Mouse (Mus musculus) E14TG2a.4 (cell line): ENCODE measurements around the gene Tmem201.

Experiments used
- H3K27me3 ChIP-seq: 2 replicates; pipeline ENCODE4 v1.6.1; 2014; ENCODE audit warnings: low read length, control low read depth; ENCODE audit not compliant: insufficient read depth
- H3K36me3 ChIP-seq: 2 replicates; pipeline ENCODE4 v1.6.1; 2014; ENCODE audit warnings: low read length, control low read depth; ENCODE audit not compliant: insufficient read depth
- H3K4me1 ChIP-seq: replicated peaks from 2 replicates; pipeline ENCODE4 v1.6.1; 2014; ENCODE audit warnings: low read depth, low read length, control low read depth
- H3K4me3 ChIP-seq: replicated peaks from 2 replicates; pipeline ENCODE4 v1.5.1; 2014; ENCODE audit warnings: mild to moderate bottlenecking, low read length
- H3K9me3 ChIP-seq: 2 replicates; pipeline ENCODE4 v1.6.1; 2014; ENCODE audit warnings: low read length, control low read depth
- CTCF ChIP-seq: conservative IDR thresholded peaks from 2 replicates; pipeline ENCODE4 v1.5.1; 2014; ENCODE audit warnings: low read length
- NANOG ChIP-seq: IDR thresholded peaks from 2 replicates; pipeline ENCODE4 v1.6.1; 2014; ENCODE audit warnings: borderline replicate concordance, low read length, mixed read lengths
- POU5F1 ChIP-seq: IDR thresholded peaks from 2 replicates; pipeline ENCODE4 v1.6.1; 2014; ENCODE audit warnings: low read length, borderline replicate concordance

The Tmem201 gene

DNA sequence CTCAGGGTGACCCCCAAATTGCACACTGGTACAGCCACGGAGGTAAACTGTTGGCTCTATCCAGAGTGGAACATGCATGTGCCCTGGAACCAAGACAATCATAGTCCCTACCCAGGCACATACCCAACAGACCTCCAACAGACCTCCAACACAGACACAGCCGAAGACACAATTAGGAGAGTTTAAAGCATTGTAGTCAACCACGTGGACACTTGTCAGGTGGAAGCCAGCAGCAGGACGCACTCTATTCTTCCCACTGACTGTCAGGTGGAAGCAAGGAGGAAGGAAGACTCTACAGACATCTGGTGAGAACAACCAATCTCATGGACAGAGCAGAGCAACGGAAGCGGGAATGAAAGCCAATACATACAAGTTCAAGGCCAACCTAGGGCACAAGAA, 72.2 kb downstream of the Tmem201 start:
- TF ChIP-seq CTCF, result no peak
- no peak for TF ChIP-seq POU5F1
- no peak for TF ChIP-seq NANOG
- peaks cover 18% of the 10 kb centered on the region for H3K4me1 ChIP-seq

More for the DNA sequence above, 72.2 kb downstream of the Tmem201 start:
- Histone ChIP-seq H3K4me3 (no peak overlapping the region), H3K9me3 (no peaks in the 10 kb centered on the region), H3K27me3 (no peaks in the 10 kb centered on the region), H3K36me3 (no peaks in the 10 kb centered on the region)
